Mouse (Mus musculus) stomach, postnatal 0 days (tissue): ENCODE results near the gene Rtn4r. TPM values are rescaled to one million over a fixed set of nuclear protein-coding genes. Genes with fewer than 3 reads are reported as not detected.
A peak's percentile ranks its signal among the peaks of the same experiment; 100 is the strongest.

Experiments used
- ATAC-seq: fragments of 200-750 bp; cut with Nextera tagmentation; 2 replicates; pipeline ENCODE4 v1.8.0; 2017; ENCODE audit not compliant: low FRiP score, low TSS enrichment
- DNase-seq: peaks from one replicate; pipeline ENCODE4 v3.0.0-alpha.2; 2016; ENCODE audit warnings: low spot score
- H3K27ac ChIP-seq: fragments of 300-500 bp; sonication (generic); replicated peaks from 2 replicates; pipeline ENCODE4 v1.5.1; 2014; ENCODE audit warnings: mild to moderate bottlenecking, control low read depth
- H3K27me3 ChIP-seq: fragments of 300-500 bp; sonication (generic); 2 replicates; pipeline ENCODE4 v1.6.1; 2014; ENCODE audit warnings: low read length; ENCODE audit not compliant: control insufficient read depth, insufficient read depth
- H3K36me3 ChIP-seq: fragments of 300-500 bp; sonication (generic); 2 replicates; pipeline ENCODE4 v1.6.1; 2014; ENCODE audit warnings: low read length, mixed read lengths; ENCODE audit not compliant: control insufficient read depth, insufficient read depth
- H3K4me1 ChIP-seq: fragments of 300-500 bp; sonication (generic); replicated peaks from 2 replicates; pipeline ENCODE4 v1.6.1; 2014; ENCODE audit warnings: antibody characterized with exemption; ENCODE audit not compliant: control insufficient read depth, insufficient read depth
- H3K4me2 ChIP-seq: fragments of 300-500 bp; sonication (generic); replicated peaks from 2 replicates; pipeline ENCODE4 v1.6.1; 2014; ENCODE audit warnings: low read depth, mild to moderate bottlenecking, control low read depth, moderate library complexity
- H3K4me3 ChIP-seq: fragments of 300-500 bp; sonication (generic); 2 replicates; pipeline ENCODE4 v1.5.1; 2014; ENCODE audit warnings: low read depth, low read length, control low read depth
- H3K9ac ChIP-seq: fragments of 300-500 bp; sonication (generic); 2 replicates; pipeline ENCODE4 v1.6.1; 2014; ENCODE audit warnings: mild to moderate bottlenecking, low read length, control low read depth, mixed read lengths
- H3K9me3 ChIP-seq: fragments of 300-500 bp; sonication (generic); 2 replicates; pipeline ENCODE4 v1.6.1; 2016; ENCODE audit warnings: low read length; ENCODE audit not compliant: control insufficient read depth
- CTCF ChIP-seq: IDR thresholded peaks from 2 replicates; pipeline ENCODE4 v1.5.1; 2016; ENCODE audit warnings: antibody characterized with exemption, low read depth, mild to moderate bottlenecking, moderate library complexity
- EP300 ChIP-seq: optimal IDR thresholded peaks from 2 replicates; pipeline ENCODE3; 2016; ENCODE audit warnings: antibody characterized with exemption
- WGBS: fragments of 180-500 bp; shearing (Covaris S2); extraction: QIAGEN DNeasy Blood & Tissue Kit; methylation state at CpG from one replicate; pipeline ENCODE4 v1.1.7; 2014; 5-methylcytosine and 5-hydroxymethylcytosine counted together
- polyA plus RNA-seq: library from polyadenylated mRNA; unstranded; fragments of >200 nt; fragmentation: Nextera tagmentation; extraction: Ambion mirVana; gene quantifications from 2 replicates; pipeline ENCODE4 v1.2.1, GENCODE M21; 2015

Rtn4r gene
- polyA plus RNA-seq, 1 experiment from 2014 or later = 1.1 TPM

GRCm38 (mm10) chr16:18083231-18083951 is 44.1 kb upstream of the Rtn4r start:
- Histone ChIP-seq H3K36me3 (no peaks in the 10 kb centered on the region), H3K4me2 (no peak overlapping the region), H3K9me3 (no peaks in the 10 kb centered on the region), H3K9ac (no peak overlapping the region), H3K4me1 (no peaks in the 10 kb centered on the region; the same call in 1 of the 2 replicates), H3K27ac (0 out of 2 replicates have a peak overlapping the region, but pooled peaks have one; percentile 30), H3K27me3 (no peaks in the 10 kb centered on the region), H3K4me3 (no peak overlapping the region)
- 76% methylated on average over 18 of the region's 18 CpGs for WGBS
- ATAC-seq = peak; percentile 45; the same call in 1 of the 2 replicates
- DNase-seq = no peak
- no peak for TF ChIP-seq EP300
- TF ChIP-seq CTCF = no peak

DNA sequence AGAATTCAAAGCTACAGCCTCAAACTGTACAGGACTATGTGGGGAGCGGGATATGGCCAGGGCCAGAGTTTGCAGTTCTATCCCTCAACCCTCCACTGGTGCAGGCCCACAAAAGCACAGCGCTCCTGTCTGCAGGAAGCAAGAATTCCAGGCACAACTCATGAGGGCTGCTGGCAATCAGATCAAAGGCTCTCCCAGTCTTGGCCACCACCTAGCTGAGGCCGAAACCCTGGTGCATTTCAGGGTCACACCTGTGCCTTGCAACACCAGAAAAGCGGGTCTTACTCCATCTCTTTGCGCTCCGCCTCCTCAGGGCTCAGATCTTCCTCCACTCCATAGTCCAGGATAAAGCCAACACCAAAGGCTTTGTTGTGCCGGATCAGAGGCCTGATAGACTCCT is 43.2 kb upstream of the Rtn4r start:
- DNase-seq (no peak), ATAC-seq (no peak)
- Histone ChIP-seq H3K9ac (no peak overlapping the region), H3K9me3 (no peaks in the 10 kb centered on the region), H3K27ac (no peak overlapping the region), H3K27me3 (no peaks in the 10 kb centered on the region), H3K4me3 (no peak overlapping the region), H3K36me3 (no peaks in the 10 kb centered on the region), H3K4me1 (peaks cover 3% of the 10 kb centered on the region; the same call in 1 of the 2 replicates), H3K4me2 (no peak overlapping the region)
- WGBS = 78% methylated on average over 7 of the region's 7 CpGs
- TF ChIP-seq CTCF (0 out of 2 replicates have a peak, but pooled peaks have one; percentile 11), EP300 (no peak)

- DNase-seq (no peak), ATAC-seq (no peak)
- H3K4me1 ChIP-seq = peaks cover 3% of the 10 kb centered on the region; the same call in 1 of the 2 replicates
- TF ChIP-seq EP300 (no peak), CTCF (no peak)
- no peaks in the 10 kb centered on the region for H3K36me3 ChIP-seq
- 84% methylated on average over 5 of the region's 5 CpGs for WGBS
- H3K27me3 ChIP-seq = no peaks in the 10 kb centered on the region
- no peak overlapping the region for H3K9ac ChIP-seq
- no peak overlapping the region for H3K4me2 ChIP-seq
- H3K9me3 ChIP-seq = no peaks in the 10 kb centered on the region
- H3K4me3 ChIP-seq = no peak overlapping the region
- no peak overlapping the region for H3K27ac ChIP-seq
These were observed 40.3 kb upstream of the Rtn4r start for GRCm38 (mm10) chr16:18087101-18087500.

GRCm38 (mm10) chr16:18096348-18096747 is 31.1 kb upstream of the Rtn4r start:
- H3K4me2 ChIP-seq = no peak overlapping the region
- H3K9ac ChIP-seq = no peak overlapping the region
- TF ChIP-seq EP300 (no peak), CTCF (no peak)
- H3K27ac ChIP-seq = no peak overlapping the region
- H3K4me3 ChIP-seq = no peak overlapping the region
- ATAC-seq (no peak; the same call in 1 of the 2 replicates), DNase-seq (no peak)
- no peaks in the 10 kb centered on the region for H3K27me3 ChIP-seq
- 32% methylated on average over 5 of the region's 5 CpGs for WGBS
- H3K36me3 ChIP-seq = no peaks in the 10 kb centered on the region
- H3K4me1 ChIP-seq = no peaks in the 10 kb centered on the region
- no peaks in the 10 kb centered on the region for H3K9me3 ChIP-seq

- TF ChIP-seq EP300 = no peak
- TF ChIP-seq CTCF = no peak
- Histone ChIP-seq H3K4me3 (no peak overlapping the region), H3K9me3 (no peaks in the 10 kb centered on the region), H3K9ac (no peak overlapping the region), H3K36me3 (no peaks in the 10 kb centered on the region), H3K27ac (no peak overlapping the region), H3K27me3 (no peaks in the 10 kb centered on the region), H3K4me2 (no peak overlapping the region), H3K4me1 (no peaks in the 10 kb centered on the region)
- WGBS = 56% methylated on average over 4 of the region's 4 CpGs
- DNase-seq = no peak
- ATAC-seq = no peak
These were observed 24.6 kb upstream of the Rtn4r start for GRCm38 (mm10) chr16:18102816-18103215.

- TF ChIP-seq CTCF = no peak
- no peak for TF ChIP-seq EP300
- Histone ChIP-seq H3K4me3 (no peak overlapping the region), H3K9ac (no peak overlapping the region), H3K9me3 (no peaks in the 10 kb centered on the region), H3K27ac (no peak overlapping the region), H3K27me3 (no peaks in the 10 kb centered on the region), H3K4me2 (no peak overlapping the region), H3K4me1 (no peaks in the 10 kb centered on the region), H3K36me3 (no peaks in the 10 kb centered on the region)
- ATAC-seq = no peak
- 63% methylated on average over 1 of the region's 1 CpGs for WGBS
- no peak for DNase-seq
These were observed 24.1 kb upstream of the Rtn4r start for GRCm38 (mm10) chr16:18103366-18103765.
